Mouse (Mus musculus): ENCODE measurements around the gene Tmem184a. TPM values are rescaled to one million over a fixed set of nuclear protein-coding genes. Genes with fewer than 3 reads are reported as not detected.

Gene Tmem184a
- 0.05 TPM in 1 of 2 replicates, not detected in the other for total RNA-seq (2014; rRNA removed)
- 0.16 and 0.29 TPM in 2 replicates for polyA plus RNA-seq (2015; fragmentation: Nextera tagmentation; extraction: Ambion mirVana)

- no peak for DNase-seq (ENCODE audit: low spot score)
- no peaks in the 10 kb centered on the region for H3K4me1 ChIP-seq (ENCODE audit: insufficient read depth, low read length)
- no peak for TF ChIP-seq CTCF (IDR thresholded peaks at IDR 0.05)
- H3K9me3 ChIP-seq (ENCODE audit: low read length), result no peaks in the 10 kb centered on the region
- H3K27me3 ChIP-seq (ENCODE audit: insufficient read depth, low read length), result no peaks in the 10 kb centered on the region
- H3K36me3 ChIP-seq (ENCODE audit: insufficient read depth, low read length), result peaks cover 25% of the 10 kb centered on the region
- H3K27ac ChIP-seq (ENCODE audit: low read depth, low read length), result no peak within 1 kb of the TSS
- H3K4me3 ChIP-seq (ENCODE audit: low read depth, low read length), result no peak within 1 kb of the TSS
- ATAC-seq (ENCODE audit: low FRiP score), result no peak
- WGBS, result 86% methylated on average over 9 of the region's 9 CpGs
- H3K9ac ChIP-seq (replicated peaks; ENCODE audit: low read length, poor library complexity, severe bottlenecking), result no peak within 1 kb of the TSS
- H3K4me2 ChIP-seq (ENCODE audit: low read depth, low read length, poor library complexity, severe bottlenecking), result no peak within 1 kb of the TSS
Measured at GRCm38 (mm10) chr5:139819538-139820181, at the start of gene Tmem184a. Gene Tmem184a, minus strand, starts transcription at chr5:139819917.

DNA sequence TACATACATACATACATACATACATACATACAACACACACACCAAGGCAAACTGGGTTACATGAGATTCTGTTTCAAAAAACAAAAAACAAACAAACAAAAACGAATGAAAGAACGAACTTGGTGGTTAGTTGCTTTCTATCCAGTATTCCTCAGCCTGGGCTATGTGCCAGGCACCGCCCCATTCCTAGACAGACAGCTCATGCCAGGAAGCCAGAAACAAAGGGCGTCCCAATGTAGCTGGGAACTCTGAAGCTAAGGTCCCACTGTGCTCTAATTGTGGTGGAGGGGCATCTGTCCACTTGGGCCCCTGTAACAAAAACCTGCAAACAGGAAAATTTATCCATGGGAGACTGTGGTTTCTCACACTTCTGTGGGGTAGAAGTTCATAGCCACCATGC, 43.0 kb upstream of the Tmem184a start:
- no peak overlapping the region for H3K4me3 ChIP-seq (ENCODE audit: low read depth, low read length)
- no peak overlapping the region for H3K4me2 ChIP-seq (ENCODE audit: low read depth, low read length, poor library complexity, severe bottlenecking)
- no peaks in the 10 kb centered on the region for H3K4me1 ChIP-seq (ENCODE audit: insufficient read depth, low read length)
- H3K27ac ChIP-seq (ENCODE audit: low read depth, low read length), result no peak overlapping the region
- no peaks in the 10 kb centered on the region for H3K9me3 ChIP-seq (ENCODE audit: low read length)
- H3K36me3 ChIP-seq (ENCODE audit: insufficient read depth, low read length), result no peaks in the 10 kb centered on the region
- DNase-seq (ENCODE audit: low spot score) (peak; percentile 75), ATAC-seq (ENCODE audit: low FRiP score) (no peak)
- TF ChIP-seq CTCF (IDR thresholded peaks at IDR 0.05), result no peak
- no peaks in the 10 kb centered on the region for H3K27me3 ChIP-seq (ENCODE audit: insufficient read depth, low read length)
- no peak overlapping the region for H3K9ac ChIP-seq (replicated peaks; ENCODE audit: low read length, poor library complexity, severe bottlenecking)
- WGBS, result 51% methylated on average over 4 of the region's 4 CpGs

DNA sequence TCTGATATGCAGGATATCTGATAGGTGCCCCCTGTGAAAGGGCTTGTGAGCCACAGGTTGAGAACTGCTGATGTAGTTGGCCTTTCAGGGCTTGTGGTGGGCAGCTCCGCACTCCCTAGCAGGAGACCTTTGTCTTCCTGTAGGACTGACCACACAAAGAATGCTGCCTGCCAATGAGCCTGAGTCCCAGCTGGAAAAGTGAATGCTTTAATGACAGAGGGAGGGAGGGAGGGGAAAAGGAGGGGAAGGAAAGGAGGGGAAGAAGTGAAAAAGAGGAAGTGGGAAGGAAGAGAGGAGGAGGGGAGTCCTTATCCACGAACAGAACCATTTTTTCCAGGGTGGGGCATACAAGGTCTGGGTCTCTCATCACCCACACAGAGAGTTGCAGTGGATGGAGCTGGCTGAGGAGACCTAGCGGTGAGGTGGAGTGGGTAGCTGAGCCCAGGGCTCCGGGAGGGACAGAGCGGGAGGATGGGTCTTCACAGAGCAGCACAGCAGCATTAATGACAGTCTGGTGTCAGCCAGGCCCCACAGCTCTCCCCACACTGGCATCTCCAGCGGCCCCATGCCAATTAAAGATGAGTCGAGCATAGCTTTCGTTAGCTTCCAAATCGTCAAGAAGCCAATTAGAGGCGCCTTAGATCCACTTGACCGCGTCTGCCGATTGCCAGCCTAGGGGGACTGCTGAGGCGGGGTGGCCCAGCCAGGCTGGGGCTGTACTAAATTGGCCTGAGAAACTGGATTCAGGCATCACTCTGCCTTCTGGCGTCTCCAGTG, 40.8 kb upstream of the Tmem184a start:
- no peak for TF ChIP-seq CTCF (IDR thresholded peaks at IDR 0.05)
- Histone ChIP-seq H3K9ac (replicated peaks; ENCODE audit: low read length, poor library complexity, severe bottlenecking) (no peak overlapping the region; the same call in 1 of the 2 replicates), H3K27ac (ENCODE audit: low read depth, low read length) (no peak overlapping the region)

DNA sequence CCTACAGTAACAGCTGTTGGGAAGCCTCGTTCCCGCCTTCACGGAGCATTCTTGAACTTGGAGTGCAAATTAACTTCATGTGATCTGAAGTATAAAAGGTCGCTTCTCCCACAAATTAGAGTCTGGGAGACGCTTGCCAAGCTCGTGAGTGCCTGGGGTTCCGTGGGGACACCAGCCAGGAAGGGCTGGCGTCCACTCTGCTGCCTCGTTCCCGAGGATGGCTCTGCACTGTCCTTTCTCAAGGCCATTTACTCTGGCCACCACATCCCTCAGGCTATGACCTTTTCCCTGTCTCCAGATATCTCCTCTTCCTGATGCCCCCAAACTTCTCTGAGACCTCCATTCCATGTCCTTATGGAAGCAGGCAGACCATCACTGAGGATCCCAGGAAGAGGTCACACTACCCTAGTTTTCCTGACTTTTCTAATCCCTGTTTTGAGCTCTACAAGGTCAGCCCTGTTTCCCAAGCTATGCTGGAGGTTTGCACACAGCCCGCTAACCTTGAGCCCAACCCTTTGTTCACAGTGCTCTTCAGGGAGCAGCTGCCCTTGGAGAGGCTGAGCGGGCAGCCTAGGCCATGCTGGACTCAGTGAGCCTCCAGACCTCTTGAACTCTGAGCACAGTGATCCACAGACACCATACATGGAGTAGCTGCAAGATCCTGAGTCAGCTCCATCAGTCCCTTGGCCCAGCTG, 30.1 kb upstream of the Tmem184a start:
- no peak overlapping the region for H3K27ac ChIP-seq (ENCODE audit: low read depth, low read length)
- ATAC-seq (ENCODE audit: low FRiP score) (no peak), DNase-seq (ENCODE audit: low spot score) (no peak)
- no peaks in the 10 kb centered on the region for H3K36me3 ChIP-seq (ENCODE audit: insufficient read depth, low read length)
- no peaks in the 10 kb centered on the region for H3K4me1 ChIP-seq (ENCODE audit: insufficient read depth, low read length)
- H3K9me3 ChIP-seq (ENCODE audit: low read length), result no peaks in the 10 kb centered on the region
- no peak overlapping the region for H3K4me2 ChIP-seq (ENCODE audit: low read depth, low read length, poor library complexity, severe bottlenecking)
- no peak overlapping the region for H3K9ac ChIP-seq (replicated peaks; ENCODE audit: low read length, poor library complexity, severe bottlenecking)
- no peak overlapping the region for H3K4me3 ChIP-seq (ENCODE audit: low read depth, low read length)
- TF ChIP-seq CTCF (IDR thresholded peaks at IDR 0.05), result no peak
- WGBS, result 81% methylated on average over 12 of the region's 12 CpGs
- H3K27me3 ChIP-seq (ENCODE audit: insufficient read depth, low read length), result peaks cover 3% of the 10 kb centered on the region; the same call in 1 of the 2 replicates

More for the DNA sequence above, 40.8 kb upstream of the Tmem184a start:
- Histone ChIP-seq H3K27me3 (ENCODE audit: insufficient read depth, low read length) (no peaks in the 10 kb centered on the region), H3K4me3 (ENCODE audit: low read depth, low read length) (no peak overlapping the region), H3K4me2 (ENCODE audit: low read depth, low read length, poor library complexity, severe bottlenecking) (no peak overlapping the region), H3K9me3 (ENCODE audit: low read length) (no peaks in the 10 kb centered on the region), H3K4me1 (ENCODE audit: insufficient read depth, low read length) (no peaks in the 10 kb centered on the region), H3K36me3 (ENCODE audit: insufficient read depth, low read length) (no peaks in the 10 kb centered on the region)
- ATAC-seq (ENCODE audit: low FRiP score) (peak; percentile 49; the same call in 1 of the 2 replicates), DNase-seq (ENCODE audit: low spot score) (peak; percentile 75)
- WGBS, result 18% methylated on average over 15 of the region's 15 CpGs

DNA sequence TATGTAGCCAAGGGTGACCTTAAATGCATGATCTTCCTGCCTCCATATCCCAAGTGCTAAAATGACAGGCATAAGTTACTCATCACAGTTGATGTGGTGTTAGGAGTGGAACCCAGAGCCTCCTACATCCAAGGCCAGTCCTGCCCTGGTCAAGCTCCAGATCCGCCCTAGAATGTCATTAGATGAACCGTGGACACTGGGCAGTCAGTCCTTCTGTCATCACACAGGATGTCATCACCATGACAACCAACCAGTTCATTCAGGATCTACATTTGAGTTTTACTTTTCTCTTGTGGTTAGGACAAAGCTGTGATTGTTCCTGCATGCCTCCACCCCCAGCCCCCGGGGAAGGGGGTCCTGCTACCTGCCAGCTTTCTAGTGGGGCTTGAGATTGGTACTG, 19.4 kb upstream of the Tmem184a start:
- Histone ChIP-seq H3K9me3 (ENCODE audit: low read length) (no peaks in the 10 kb centered on the region), H3K36me3 (ENCODE audit: insufficient read depth, low read length) (no peaks in the 10 kb centered on the region), H3K27me3 (ENCODE audit: insufficient read depth, low read length) (no peaks in the 10 kb centered on the region), H3K9ac (replicated peaks; ENCODE audit: low read length, poor library complexity, severe bottlenecking) (no peak overlapping the region), H3K4me2 (ENCODE audit: low read depth, low read length, poor library complexity, severe bottlenecking) (no peak overlapping the region), H3K27ac (ENCODE audit: low read depth, low read length) (no peak overlapping the region), H3K4me3 (ENCODE audit: low read depth, low read length) (no peak overlapping the region), H3K4me1 (ENCODE audit: insufficient read depth, low read length) (no peaks in the 10 kb centered on the region)
- no peak for TF ChIP-seq CTCF (IDR thresholded peaks at IDR 0.05)
- ATAC-seq (ENCODE audit: low FRiP score), result peak; percentile 31; the same call in 1 of the 2 replicates
- 16% methylated on average over 3 of the region's 3 CpGs for WGBS
- DNase-seq (ENCODE audit: low spot score), result no peak
